Mouse (Mus musculus): ENCODE measurements around the gene Cdh13. TPM values are rescaled to one million over a fixed set of nuclear protein-coding genes. Genes with fewer than 3 reads are reported as not detected.

Cdh13 gene
- polyA plus RNA-seq, 1 experiment from 2014 or later, result 63.9 TPM

GRCm38 (mm10) chr8:118685863-118686262 is 402.3 kb downstream of the Cdh13 start:
- Histone ChIP-seq H3K9me3 (replicated peaks) (no peaks in the 10 kb centered on the region), H3K27me3 (no peaks in the 10 kb centered on the region), H3K4me2 (no peak overlapping the region), H3K36me3 (no peaks in the 10 kb centered on the region), H3K27ac (no peak overlapping the region), H3K4me3 (no peak overlapping the region), H3K4me1 (replicated peaks) (no peaks in the 10 kb centered on the region), H3K9ac (no peak overlapping the region)
- 93% methylated on average over 1 of the region's 1 CpGs for WGBS
- no peak for ATAC-seq (replicated peaks; ENCODE audit: insufficient number of reproducible peaks, insufficient read depth, low FRiP score, low read depth)

- Histone ChIP-seq H3K9ac (no peak overlapping the region), H3K4me2 (no peak overlapping the region), H3K27me3 (no peaks in the 10 kb centered on the region), H3K9me3 (replicated peaks) (no peaks in the 10 kb centered on the region), H3K4me3 (no peak overlapping the region), H3K36me3 (no peaks in the 10 kb centered on the region), H3K27ac (no peak overlapping the region), H3K4me1 (replicated peaks) (no peaks in the 10 kb centered on the region)
- no peak for ATAC-seq (replicated peaks; ENCODE audit: insufficient number of reproducible peaks, insufficient read depth, low FRiP score, low read depth)
- WGBS, result 70% methylated on average over 1 of the region's 1 CpGs
These were observed 406.3 kb downstream of the Cdh13 start for GRCm38 (mm10) chr8:118689849-118690248.

GRCm38 (mm10) chr8:118701312-118701880 is 417.9 kb downstream of the Cdh13 start:
- H3K27ac ChIP-seq, result peak overlapping the region; percentile 24; the same call in 1 of the 2 replicates

GRCm38 (mm10) chr8:118709366-118709765 is 425.8 kb downstream of the Cdh13 start:
- 81% methylated on average over 3 of the region's 3 CpGs for WGBS
- Histone ChIP-seq H3K4me1 (replicated peaks) (peaks cover 14% of the 10 kb centered on the region), H3K36me3 (no peaks in the 10 kb centered on the region), H3K9ac (no peak overlapping the region), H3K4me3 (no peak overlapping the region), H3K27me3 (no peaks in the 10 kb centered on the region), H3K4me2 (no peak overlapping the region), H3K27ac (no peak overlapping the region), H3K9me3 (replicated peaks) (no peaks in the 10 kb centered on the region)
- no peak for ATAC-seq (replicated peaks; ENCODE audit: insufficient number of reproducible peaks, insufficient read depth, low FRiP score, low read depth)

More at GRCm38 (mm10) chr8:118701312-118701880, 417.9 kb downstream of the Cdh13 start:
- 39% methylated on average over 22 of the region's 22 CpGs for WGBS
- Histone ChIP-seq H3K4me1 (replicated peaks) (peaks cover 14% of the 10 kb centered on the region), H3K9me3 (replicated peaks) (no peaks in the 10 kb centered on the region), H3K4me3 (0 out of 2 replicates have a peak overlapping the region, but pooled peaks have one; percentile 20), H3K9ac (no peak overlapping the region), H3K27me3 (no peaks in the 10 kb centered on the region), H3K4me2 (peak overlapping the region; percentile 50), H3K36me3 (no peaks in the 10 kb centered on the region)
- peak; percentile 84 for ATAC-seq (replicated peaks; ENCODE audit: insufficient number of reproducible peaks, insufficient read depth, low FRiP score, low read depth)

- Histone ChIP-seq H3K27ac (no peak overlapping the region), H3K4me1 (replicated peaks) (peaks cover 14% of the 10 kb centered on the region), H3K9ac (no peak overlapping the region), H3K36me3 (no peaks in the 10 kb centered on the region), H3K4me2 (no peak overlapping the region), H3K9me3 (replicated peaks) (no peaks in the 10 kb centered on the region), H3K27me3 (no peaks in the 10 kb centered on the region), H3K4me3 (no peak overlapping the region)
- ATAC-seq (replicated peaks; ENCODE audit: insufficient number of reproducible peaks, insufficient read depth, low FRiP score, low read depth), result no peak
- 66% methylated on average over 3 of the region's 3 CpGs for WGBS
These were observed 428.1 kb downstream of the Cdh13 start for GRCm38 (mm10) chr8:118711631-118712030.

- no peaks in the 10 kb centered on the region for H3K36me3 ChIP-seq
- H3K4me3 ChIP-seq, result no peak overlapping the region
- ATAC-seq (replicated peaks; ENCODE audit: insufficient number of reproducible peaks, insufficient read depth, low FRiP score, low read depth), result no peak
- no peaks in the 10 kb centered on the region for H3K27me3 ChIP-seq
- no peak overlapping the region for H3K9ac ChIP-seq
- no peaks in the 10 kb centered on the region for H3K9me3 ChIP-seq (replicated peaks)
- WGBS, result 12% methylated on average over 11 of the region's 11 CpGs
- peak overlapping the region; percentile 25; the same call in 1 of the 2 replicates for H3K4me2 ChIP-seq
- H3K27ac ChIP-seq, result no peak overlapping the region
- peaks cover 14% of the 10 kb centered on the region for H3K4me1 ChIP-seq (replicated peaks)
These were observed 429.6 kb downstream of the Cdh13 start for GRCm38 (mm10) chr8:118713111-118713510.

GRCm38 (mm10) chr8:118713596-118713995 is 430.1 kb downstream of the Cdh13 start:
- Histone ChIP-seq H3K27me3 (no peaks in the 10 kb centered on the region), H3K36me3 (no peaks in the 10 kb centered on the region), H3K4me2 (peak overlapping the region; percentile 25; the same call in 1 of the 2 replicates), H3K4me3 (no peak overlapping the region), H3K27ac (no peak overlapping the region), H3K4me1 (replicated peaks) (peaks cover 14% of the 10 kb centered on the region), H3K9ac (no peak overlapping the region), H3K9me3 (replicated peaks) (no peaks in the 10 kb centered on the region)
- no peak for ATAC-seq (replicated peaks; ENCODE audit: insufficient number of reproducible peaks, insufficient read depth, low FRiP score, low read depth)
- WGBS, result 57% methylated on average over 3 of the region's 3 CpGs

- Histone ChIP-seq H3K27ac (no peak overlapping the region), H3K4me3 (no peak overlapping the region), H3K9me3 (replicated peaks) (no peaks in the 10 kb centered on the region), H3K4me2 (no peak overlapping the region), H3K27me3 (no peaks in the 10 kb centered on the region), H3K9ac (no peak overlapping the region), H3K4me1 (replicated peaks) (no peaks in the 10 kb centered on the region), H3K36me3 (no peaks in the 10 kb centered on the region)
- 67% methylated on average over 3 of the region's 3 CpGs for WGBS
- ATAC-seq (replicated peaks; ENCODE audit: insufficient number of reproducible peaks, insufficient read depth, low FRiP score, low read depth), result no peak
These were observed 439.4 kb downstream of the Cdh13 start for GRCm38 (mm10) chr8:118722896-118723295.

- WGBS, result 92% methylated on average over 5 of the region's 5 CpGs
- no peaks in the 10 kb centered on the region for H3K27me3 ChIP-seq
- no peak overlapping the region for H3K27ac ChIP-seq
- H3K9ac ChIP-seq, result no peak overlapping the region
- no peak for ATAC-seq (replicated peaks; ENCODE audit: insufficient number of reproducible peaks, insufficient read depth, low FRiP score, low read depth)
- H3K9me3 ChIP-seq (replicated peaks), result no peaks in the 10 kb centered on the region
- H3K36me3 ChIP-seq, result no peaks in the 10 kb centered on the region
- H3K4me3 ChIP-seq, result no peak overlapping the region
- H3K4me2 ChIP-seq, result no peak overlapping the region
- H3K4me1 ChIP-seq (replicated peaks), result no peaks in the 10 kb centered on the region
These were observed 442.1 kb downstream of the Cdh13 start for GRCm38 (mm10) chr8:118725651-118726050.

- Histone ChIP-seq H3K9me3 (replicated peaks) (no peaks in the 10 kb centered on the region), H3K27me3 (no peaks in the 10 kb centered on the region)
These were observed 458.2 kb downstream of the Cdh13 start for GRCm38 (mm10) chr8:118741781-118742180.

GRCm38 (mm10) chr8:118744991-118745390 is 461.5 kb downstream of the Cdh13 start:
- no peak overlapping the region for H3K27ac ChIP-seq
- H3K36me3 ChIP-seq, result no peaks in the 10 kb centered on the region
- H3K9ac ChIP-seq, result no peak overlapping the region
- no peak overlapping the region for H3K4me3 ChIP-seq
- H3K4me1 ChIP-seq (replicated peaks), result no peaks in the 10 kb centered on the region
- WGBS, result 86% methylated on average over 13 of the region's 13 CpGs
- ATAC-seq (replicated peaks; ENCODE audit: insufficient number of reproducible peaks, insufficient read depth, low FRiP score, low read depth), result no peak
- no peak overlapping the region for H3K4me2 ChIP-seq
- H3K9me3 ChIP-seq (replicated peaks), result no peaks in the 10 kb centered on the region
- H3K27me3 ChIP-seq, result no peaks in the 10 kb centered on the region

More at GRCm38 (mm10) chr8:118741781-118742180, 458.2 kb downstream of the Cdh13 start:
- Histone ChIP-seq H3K4me1 (replicated peaks) (no peaks in the 10 kb centered on the region), H3K36me3 (no peaks in the 10 kb centered on the region), H3K27ac (no peak overlapping the region), H3K4me3 (no peak overlapping the region), H3K4me2 (no peak overlapping the region), H3K9ac (no peak overlapping the region)
- WGBS, result 79% methylated on average over 5 of the region's 5 CpGs
- ATAC-seq (replicated peaks; ENCODE audit: insufficient number of reproducible peaks, insufficient read depth, low FRiP score, low read depth), result no peak

GRCm38 (mm10) chr8:118748041-118748604 is 464.6 kb downstream of the Cdh13 start:
- WGBS, result 87% methylated on average over 21 of the region's 21 CpGs
- ATAC-seq (replicated peaks; ENCODE audit: insufficient number of reproducible peaks, insufficient read depth, low FRiP score, low read depth), result no peak
- Histone ChIP-seq H3K9me3 (replicated peaks) (no peaks in the 10 kb centered on the region), H3K4me2 (no peak overlapping the region), H3K27me3 (no peaks in the 10 kb centered on the region), H3K4me3 (no peak overlapping the region), H3K4me1 (replicated peaks) (no peaks in the 10 kb centered on the region), H3K36me3 (no peaks in the 10 kb centered on the region), H3K27ac (no peak overlapping the region), H3K9ac (no peak overlapping the region)

All from heart, embryonic 15.5 days (tissue).